Mouse (Mus musculus): Measurements from ENCODE around the gene Ltc4s. TPM values are rescaled to one million over a fixed set of nuclear protein-coding genes. Genes with fewer than 3 reads are reported as not detected.

The Ltc4s gene
- polyA plus RNA-seq, 1 experiment from 2014 or later = 0.75 TPM

GRCm38 (mm10) chr11:50200613-50201012, 37.8 kb downstream of the Ltc4s start:
- Histone ChIP-seq H3K4me3 (no peak overlapping the region), H3K27me3 (ENCODE audit: low read depth, poor library complexity, severe bottlenecking) (no peaks in the 10 kb centered on the region), H3K9me3 (replicated peaks) (no peaks in the 10 kb centered on the region), H3K27ac (replicated peaks) (no peak overlapping the region), H3K4me1 (no peaks in the 10 kb centered on the region), H3K36me3 (peaks cover 97% of the 10 kb centered on the region)
- no peak for DNase-seq (ENCODE audit: low spot score)
- WGBS = 92% methylated on average over 8 of the region's 8 CpGs

- no peak for DNase-seq (ENCODE audit: low spot score)
- Histone ChIP-seq H3K9me3 (replicated peaks) (no peaks in the 10 kb centered on the region), H3K27me3 (ENCODE audit: low read depth, poor library complexity, severe bottlenecking) (no peaks in the 10 kb centered on the region), H3K36me3 (peaks cover 90% of the 10 kb centered on the region), H3K27ac (replicated peaks) (no peak overlapping the region), H3K4me3 (no peak overlapping the region), H3K4me1 (no peaks in the 10 kb centered on the region)
- WGBS = 93% methylated on average over 2 of the region's 2 CpGs
Measured at GRCm38 (mm10) chr11:50198916-50199315, 39.5 kb downstream of the Ltc4s start.

GRCm38 (mm10) chr11:50198219-50198846, 40.1 kb downstream of the Ltc4s start:
- Histone ChIP-seq H3K36me3 (peaks cover 88% of the 10 kb centered on the region), H3K27ac (replicated peaks) (no peak overlapping the region), H3K9me3 (replicated peaks) (no peaks in the 10 kb centered on the region), H3K27me3 (ENCODE audit: low read depth, poor library complexity, severe bottlenecking) (no peaks in the 10 kb centered on the region), H3K4me3 (no peak overlapping the region), H3K4me1 (no peaks in the 10 kb centered on the region)
- DNase-seq (ENCODE audit: low spot score) = no peak
- 92% methylated on average over 4 of the region's 5 CpGs for WGBS

- Histone ChIP-seq H3K36me3 (peaks cover 79% of the 10 kb centered on the region), H3K27ac (replicated peaks) (no peak overlapping the region), H3K4me3 (no peak overlapping the region), H3K9me3 (replicated peaks) (no peaks in the 10 kb centered on the region), H3K4me1 (no peaks in the 10 kb centered on the region), H3K27me3 (ENCODE audit: low read depth, poor library complexity, severe bottlenecking) (no peaks in the 10 kb centered on the region)
- DNase-seq (ENCODE audit: low spot score) = no peak
- 92% methylated on average over 4 of the region's 4 CpGs for WGBS
Measured at GRCm38 (mm10) chr11:50197500-50197899, 40.9 kb downstream of the Ltc4s start.

- Histone ChIP-seq H3K36me3 (peaks cover 52% of the 10 kb centered on the region), H3K27me3 (ENCODE audit: low read depth, poor library complexity, severe bottlenecking) (no peaks in the 10 kb centered on the region), H3K9me3 (replicated peaks) (no peaks in the 10 kb centered on the region), H3K4me3 (no peak overlapping the region), H3K27ac (replicated peaks) (no peak overlapping the region), H3K4me1 (no peaks in the 10 kb centered on the region)
- DNase-seq (ENCODE audit: low spot score) = no peak
- 82% methylated on average over 4 of the region's 4 CpGs for WGBS
Measured at GRCm38 (mm10) chr11:50194793-50195192, 43.6 kb downstream of the Ltc4s start.

- H3K9me3 ChIP-seq (replicated peaks) = no peaks in the 10 kb centered on the region
- no peak overlapping the region for H3K27ac ChIP-seq (replicated peaks)
- no peak overlapping the region for H3K4me3 ChIP-seq
- no peaks in the 10 kb centered on the region for H3K4me1 ChIP-seq
- no peaks in the 10 kb centered on the region for H3K27me3 ChIP-seq (ENCODE audit: low read depth, poor library complexity, severe bottlenecking)
- WGBS = 77% methylated on average over 7 of the region's 7 CpGs
- peaks cover 45% of the 10 kb centered on the region for H3K36me3 ChIP-seq
- no peak for DNase-seq (ENCODE audit: low spot score)
Measured at GRCm38 (mm10) chr11:50194070-50194469, 44.3 kb downstream of the Ltc4s start.

- Histone ChIP-seq H3K27ac (replicated peaks) (no peak overlapping the region), H3K27me3 (ENCODE audit: low read depth, poor library complexity, severe bottlenecking) (no peaks in the 10 kb centered on the region), H3K4me1 (no peaks in the 10 kb centered on the region), H3K4me3 (no peak overlapping the region), H3K9me3 (replicated peaks) (no peaks in the 10 kb centered on the region), H3K36me3 (peaks cover 28% of the 10 kb centered on the region)
- DNase-seq (ENCODE audit: low spot score) = no peak
- 89% methylated on average over 3 of the region's 3 CpGs for WGBS
Measured at GRCm38 (mm10) chr11:50192278-50192677, 46.1 kb downstream of the Ltc4s start.

- WGBS = 91% methylated on average over 4 of the region's 4 CpGs
Measured at GRCm38 (mm10) chr11:50190362-50190761, 48.1 kb downstream of the Ltc4s start.

GRCm38 (mm10) chr11:50188682-50189081, 49.7 kb downstream of the Ltc4s start:
- 85% methylated on average over 7 of the region's 7 CpGs for WGBS
- Histone ChIP-seq H3K27ac (replicated peaks) (no peak overlapping the region), H3K4me1 (no peaks in the 10 kb centered on the region), H3K27me3 (ENCODE audit: low read depth, poor library complexity, severe bottlenecking) (no peaks in the 10 kb centered on the region), H3K4me3 (no peak overlapping the region), H3K9me3 (replicated peaks) (no peaks in the 10 kb centered on the region), H3K36me3 (peaks cover 7% of the 10 kb centered on the region)
- DNase-seq (ENCODE audit: low spot score) = no peak

More at GRCm38 (mm10) chr11:50190362-50190761, 48.1 kb downstream of the Ltc4s start:
- H3K36me3 ChIP-seq = peaks cover 11% of the 10 kb centered on the region
- no peaks in the 10 kb centered on the region for H3K27me3 ChIP-seq (ENCODE audit: low read depth, poor library complexity, severe bottlenecking)
- H3K4me1 ChIP-seq = no peaks in the 10 kb centered on the region
- no peak for DNase-seq (ENCODE audit: low spot score)
- H3K9me3 ChIP-seq (replicated peaks) = no peaks in the 10 kb centered on the region
- no peak overlapping the region for H3K27ac ChIP-seq (replicated peaks)
- H3K4me3 ChIP-seq = no peak overlapping the region

Small RNA genes lying within 50 kb of the gene (microRNA-seq; reads per million reads assigned to microRNA genes)
- not detected for gene Mir6919

Other genes starting within 250 kb of the Ltc4s start
- 60.5 and 64.4 TPM in 2 replicates for gene Rnf130, start 213.3 kb downstream of the Ltc4s start, polyA plus RNA-seq (2016; fragmentation: Nextera tagmentation; extraction: Ambion mirVana)
- 33.6 and 39.8 TPM in 2 replicates for gene Tbc1d9b, start 107.2 kb downstream of the Ltc4s start, polyA plus RNA-seq (2016; fragmentation: Nextera tagmentation; extraction: Ambion mirVana)
- 23.4 and 23.8 TPM in 2 replicates for gene Mrnip, start 64.2 kb downstream of the Ltc4s start, polyA plus RNA-seq (2016; fragmentation: Nextera tagmentation; extraction: Ambion mirVana)
- gene Sqstm1, start 27.8 kb downstream of the Ltc4s start, polyA plus RNA-seq (2016; fragmentation: Nextera tagmentation; extraction: Ambion mirVana) = 136 and 165 TPM in 2 replicates
- gene Mgat4b, start 27.7 kb downstream of the Ltc4s start, polyA plus RNA-seq (2016; fragmentation: Nextera tagmentation; extraction: Ambion mirVana) = 12.1 and 18.1 TPM in 2 replicates
- gene Maml1, start 53.7 kb upstream of the Ltc4s start, polyA plus RNA-seq (2016; fragmentation: Nextera tagmentation; extraction: Ambion mirVana) = 5.4 and 5.6 TPM in 2 replicates
- 324 and 343 TPM in 2 replicates for gene Canx, start 87.1 kb upstream of the Ltc4s start, polyA plus RNA-seq (2016; fragmentation: Nextera tagmentation; extraction: Ambion mirVana)
- gene Cby3, start 115.8 kb upstream of the Ltc4s start, polyA plus RNA-seq (2016; fragmentation: Nextera tagmentation; extraction: Ambion mirVana) = 0.20 and 0.35 TPM in 2 replicates
- 612 and 627 TPM in 2 replicates for gene Hnrnph1, start 138.4 kb upstream of the Ltc4s start, polyA plus RNA-seq (2016; fragmentation: Nextera tagmentation; extraction: Ambion mirVana)
- gene Rufy1, start 192.5 kb upstream of the Ltc4s start, polyA plus RNA-seq (2016; fragmentation: Nextera tagmentation; extraction: Ambion mirVana) = 21.1 and 22.3 TPM in 2 replicates

Data from midbrain, embryonic 10.5 days (tissue).